Mouse (Mus musculus): ENCODE measurements around the gene 9430007A20Rik. TPM values are rescaled to one million over a fixed set of nuclear protein-coding genes. Genes with fewer than 3 reads are reported as not detected.

9430007A20Rik gene
- not detected for polyA plus RNA-seq (2014; fragmentation: Illumina TruSeq; extraction: RNeasy Lipid Tissue Mini Kit (QIAGEN cat#74804); ENCODE audit: low read depth, low replicate concordance)

DNA sequence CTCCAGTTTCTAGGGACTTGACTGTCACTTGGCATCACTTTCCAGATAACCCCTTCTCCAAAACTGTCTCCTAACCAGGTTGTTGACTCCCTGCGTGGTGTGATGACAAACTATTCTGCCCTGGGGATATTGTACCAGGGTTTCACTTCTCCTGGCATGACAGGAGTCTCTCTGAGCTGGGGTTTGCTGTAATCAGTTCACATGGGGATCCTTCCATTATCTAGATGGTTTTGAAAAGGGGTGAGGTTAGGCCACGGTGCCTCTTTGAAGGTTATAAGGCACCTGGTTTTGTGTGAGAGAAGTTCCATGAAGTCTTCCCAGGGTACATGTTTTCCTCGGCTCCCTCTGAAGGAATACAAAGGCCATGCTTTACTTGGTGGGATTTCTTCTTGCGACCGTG, at the start of gene 9430007A20Rik:
Gene 9430007A20Rik (plus strand): TSS at position 301 of the 400 bp plus-strand sequence.

DNA sequence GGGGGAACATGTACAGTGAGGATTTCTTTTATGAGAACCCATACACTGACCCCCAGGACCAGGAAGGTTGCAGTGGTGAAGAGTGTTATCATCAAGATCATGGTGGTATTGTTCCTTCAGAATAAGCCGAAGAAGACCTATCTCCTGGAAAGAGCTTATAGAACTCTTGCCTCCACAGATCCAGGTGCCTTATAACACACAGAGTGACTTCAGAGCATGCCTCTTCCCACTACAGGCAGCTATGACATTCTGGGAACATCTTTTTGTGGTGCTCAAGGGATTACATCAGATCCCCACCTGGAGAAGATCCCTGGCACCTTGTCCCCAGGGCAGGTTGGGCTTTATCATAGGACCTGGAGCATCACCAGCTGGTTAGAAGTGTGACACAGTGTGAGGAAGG, 45.4 kb downstream of the 9430007A20Rik start, which contains the start of gene Gm13124:
Gene Gm13124 (minus strand): TSS at position 101 of the 400 bp plus-strand sequence.

Other genes with a start within 250 kb of the 9430007A20Rik start
- gene Pramel5, start 239.3 kb upstream of the 9430007A20Rik start, polyA plus RNA-seq (2014; fragmentation: Illumina TruSeq; extraction: RNeasy Lipid Tissue Mini Kit (QIAGEN cat#74804); ENCODE audit: low read depth, low replicate concordance) = not detected
- gene Gm13128, start 189.6 kb upstream of the 9430007A20Rik start, polyA plus RNA-seq (2014; fragmentation: Illumina TruSeq; extraction: RNeasy Lipid Tissue Mini Kit (QIAGEN cat#74804); ENCODE audit: low read depth, low replicate concordance) = not detected
- not detected for gene Gm13119, start 161.9 kb upstream of the 9430007A20Rik start, polyA plus RNA-seq (2014; fragmentation: Illumina TruSeq; extraction: RNeasy Lipid Tissue Mini Kit (QIAGEN cat#74804); ENCODE audit: low read depth, low replicate concordance)
- not detected for gene Pramef20, start 141.9 kb upstream of the 9430007A20Rik start, polyA plus RNA-seq (2014; fragmentation: Illumina TruSeq; extraction: RNeasy Lipid Tissue Mini Kit (QIAGEN cat#74804); ENCODE audit: low read depth, low replicate concordance)
- not detected for gene Pramef12, start 111.4 kb upstream of the 9430007A20Rik start, polyA plus RNA-seq (2014; fragmentation: Illumina TruSeq; extraction: RNeasy Lipid Tissue Mini Kit (QIAGEN cat#74804); ENCODE audit: low read depth, low replicate concordance)
- gene 1700012P22Rik, start 81.0 kb upstream of the 9430007A20Rik start, polyA plus RNA-seq (2014; fragmentation: Illumina TruSeq; extraction: RNeasy Lipid Tissue Mini Kit (QIAGEN cat#74804); ENCODE audit: low read depth, low replicate concordance) = not detected
- gene Gm9944, start 66.5 kb upstream of the 9430007A20Rik start, polyA plus RNA-seq (2014; fragmentation: Illumina TruSeq; extraction: RNeasy Lipid Tissue Mini Kit (QIAGEN cat#74804); ENCODE audit: low read depth, low replicate concordance) = not detected
- gene Aadacl3, start 56.1 kb upstream of the 9430007A20Rik start, polyA plus RNA-seq (2014; fragmentation: Illumina TruSeq; extraction: RNeasy Lipid Tissue Mini Kit (QIAGEN cat#74804); ENCODE audit: low read depth, low replicate concordance) = not detected
- not detected for gene Gm13124, start 45.3 kb downstream of the 9430007A20Rik start, polyA plus RNA-seq (2014; fragmentation: Illumina TruSeq; extraction: RNeasy Lipid Tissue Mini Kit (QIAGEN cat#74804); ENCODE audit: low read depth, low replicate concordance)
- not detected for gene Aadacl4, start 93.9 kb downstream of the 9430007A20Rik start, polyA plus RNA-seq (2014; fragmentation: Illumina TruSeq; extraction: RNeasy Lipid Tissue Mini Kit (QIAGEN cat#74804); ENCODE audit: low read depth, low replicate concordance)
- gene Gm436, start 166.5 kb downstream of the 9430007A20Rik start, polyA plus RNA-seq (2014; fragmentation: Illumina TruSeq; extraction: RNeasy Lipid Tissue Mini Kit (QIAGEN cat#74804); ENCODE audit: low read depth, low replicate concordance) = not detected
- gene Gm13178, start 201.6 kb downstream of the 9430007A20Rik start, polyA plus RNA-seq (2014; fragmentation: Illumina TruSeq; extraction: RNeasy Lipid Tissue Mini Kit (QIAGEN cat#74804); ENCODE audit: low read depth, low replicate concordance) = not detected